Mouse (Mus musculus) regulatory T cell (primary cell): Measurements from ENCODE around the gene Gm6121.
"Not testable (repeated sequence)": the region's sequence is repeated elsewhere in the genome, so short reads cannot be mapped to it uniquely, and the experiment has no call there.

ENCODE experiments used
- in situ Hi-C: fragments of 300-600 bp; cut with MboI, MseI; formaldehyde crosslinking; loops from one replicate; pipeline ENCODE4 v1.15.1; 2025; ENCODE audit warnings: high pct_unique_total_duplicates

Gene Gm6121

GRCm38 (mm10) chrX:26935597-26935996 is at the start of gene Gm6121:
Gm6121 (minus strand) TSS chrX:26935697.
- in situ Hi-C loops = not testable (repeated sequence)
